Mouse (Mus musculus) thymus, adult 2 months (tissue): ENCODE data around the gene Gzmm. TPM values are rescaled to one million over a fixed set of nuclear protein-coding genes. Genes with fewer than 3 reads are reported as not detected.

Experiments used
- DNase-seq: peaks from one replicate; pipeline ENCODE4 v3.0.0; 2021
- H3K27ac ChIP-seq: fragments of 200-500 bp; 2 replicates; pipeline ENCODE4 v1.5.1; 2012; ENCODE audit warnings: low read length, control low read depth; ENCODE audit not compliant: control insufficient read depth, insufficient read depth
- H3K27me3 ChIP-seq: fragments of 200-500 bp; 2 replicates; pipeline ENCODE4 v1.6.1; 2012; ENCODE audit warnings: mild to moderate bottlenecking, low read length, moderate library complexity, mixed read lengths; ENCODE audit not compliant: control insufficient read depth, insufficient read depth
- H3K36me3 ChIP-seq: fragments of 200-500 bp; 2 replicates; pipeline ENCODE4 v1.6.1; 2012; ENCODE audit warnings: mild to moderate bottlenecking, low read length, moderate library complexity; ENCODE audit not compliant: control insufficient read depth, insufficient read depth
- H3K4me1 ChIP-seq: fragments of 200-500 bp; replicated peaks from 2 replicates; pipeline ENCODE4 v1.6.1; 2012; ENCODE audit warnings: low read length; ENCODE audit not compliant: control insufficient read depth, insufficient read depth
- H3K4me3 ChIP-seq: fragments of 200-500 bp; 2 replicates; pipeline ENCODE4 v1.5.1; 2012; ENCODE audit warnings: mild to moderate bottlenecking, low read length, control low read depth, moderate library complexity; ENCODE audit not compliant: control insufficient read depth, insufficient read depth
- CTCF ChIP-seq: fragments of 200-500 bp; IDR thresholded peaks from 2 replicates; pipeline ENCODE4 v1.5.1; 2012; ENCODE audit warnings: mild to moderate bottlenecking, control low read depth, low read length, moderate library complexity, borderline replicate concordance; ENCODE audit not compliant: control insufficient read depth, poor library complexity, insufficient read depth; ENCODE audit errors: extremely low read depth
- POLR2A ChIP-seq: fragments of 200-500 bp; IDR thresholded peaks from 2 replicates; pipeline ENCODE4 v1.6.1; 2012; ENCODE audit warnings: mild to moderate bottlenecking, low read length, control low read depth, moderate library complexity; ENCODE audit not compliant: control insufficient read depth, poor library complexity, insufficient read depth; ENCODE audit errors: extremely low read depth
- WGBS: fragments of 180-500 bp; shearing (Covaris S2); methylation state at CpG from one replicate; pipeline ENCODE4 v1.1.7; 2018; 5-methylcytosine and 5-hydroxymethylcytosine counted together
- polyA plus RNA-seq: library from polyadenylated mRNA; depleted of rRNA; stranded (reverse); fragments of >200 nt; gene quantifications from 2 replicates; pipeline ENCODE4 v1.2.3, GENCODE M21; 2012; rRNA removed

Gzmm gene
- polyA plus RNA-seq, result 0.57 and 1.2 TPM in 2 replicates

DNA sequence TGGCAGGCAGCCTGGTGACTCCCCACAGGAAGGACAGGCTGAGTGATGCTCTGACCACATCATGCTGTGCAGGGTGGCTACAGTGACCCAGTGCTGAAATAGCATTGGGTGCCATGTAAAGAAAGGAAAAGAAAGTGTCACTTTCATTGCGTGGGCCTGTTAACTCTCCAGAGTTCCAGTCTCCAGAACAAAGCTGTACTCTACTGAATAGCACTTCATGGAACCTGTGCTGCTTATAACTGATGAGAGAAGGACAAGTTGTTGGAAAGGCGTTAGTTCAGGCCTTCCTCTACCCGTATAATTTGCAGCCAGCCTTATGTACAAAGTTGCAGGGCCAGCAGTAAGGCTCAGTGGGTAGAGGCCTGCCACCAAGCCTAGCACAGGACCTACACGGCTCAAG is at the start of gene Gzmm:
Gene Gzmm, plus strand, starts transcription at position 301 of the 400 bp plus-strand sequence.
- DNase-seq, result no peak
- 97% methylated on average over 4 of the region's 4 CpGs for WGBS
- no peak within 1 kb of the TSS for H3K4me3 ChIP-seq

DNA sequence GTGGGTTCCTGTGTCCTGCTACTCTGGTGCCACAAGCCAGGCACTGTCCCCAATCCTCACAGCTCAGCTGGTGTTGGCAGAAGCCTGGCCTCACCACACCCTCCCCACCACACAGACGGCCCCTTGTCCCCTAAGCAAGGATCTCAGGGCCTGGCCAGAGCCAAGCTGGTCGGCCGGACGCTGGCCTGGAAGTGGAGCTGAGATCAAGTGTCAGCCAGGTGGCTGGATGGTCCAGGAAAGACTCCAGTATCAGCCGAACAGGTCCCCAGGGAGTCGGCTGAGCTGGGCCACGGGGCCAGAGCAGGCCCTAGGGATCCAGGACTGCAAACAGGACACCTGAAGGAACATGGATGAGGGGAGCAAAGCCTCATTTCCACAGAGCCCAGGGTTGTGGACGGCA is 43.1 kb upstream of the Gzmm start, which contains the start of gene Odf3l2:
Gene Odf3l2, minus strand, starts transcription at position 28 of the 400 bp plus-strand sequence.
- WGBS, result 91% methylated on average over 8 of the region's 8 CpGs
- Histone ChIP-seq H3K27me3 (no peaks in the 10 kb centered on the region), H3K4me3 (no peak within 1 kb of the TSS), H3K4me1 (no peaks in the 10 kb centered on the region), H3K27ac (no peak within 1 kb of the TSS), H3K36me3 (no peaks in the 10 kb centered on the region)
- TF ChIP-seq CTCF, result no peak
- TF ChIP-seq POLR2A, result no peak
- no peak for DNase-seq

More for the DNA sequence above, at the start of gene Gzmm:
- Histone ChIP-seq H3K36me3 (peaks cover 38% of the 10 kb centered on the region), H3K27ac (no peak within 1 kb of the TSS), H3K27me3 (no peaks in the 10 kb centered on the region), H3K4me1 (0 out of 2 replicates have a peak, but pooled peaks cover 5% of the 10 kb centered on the region)
- no peak for TF ChIP-seq POLR2A
- TF ChIP-seq CTCF, result no peak

DNA sequence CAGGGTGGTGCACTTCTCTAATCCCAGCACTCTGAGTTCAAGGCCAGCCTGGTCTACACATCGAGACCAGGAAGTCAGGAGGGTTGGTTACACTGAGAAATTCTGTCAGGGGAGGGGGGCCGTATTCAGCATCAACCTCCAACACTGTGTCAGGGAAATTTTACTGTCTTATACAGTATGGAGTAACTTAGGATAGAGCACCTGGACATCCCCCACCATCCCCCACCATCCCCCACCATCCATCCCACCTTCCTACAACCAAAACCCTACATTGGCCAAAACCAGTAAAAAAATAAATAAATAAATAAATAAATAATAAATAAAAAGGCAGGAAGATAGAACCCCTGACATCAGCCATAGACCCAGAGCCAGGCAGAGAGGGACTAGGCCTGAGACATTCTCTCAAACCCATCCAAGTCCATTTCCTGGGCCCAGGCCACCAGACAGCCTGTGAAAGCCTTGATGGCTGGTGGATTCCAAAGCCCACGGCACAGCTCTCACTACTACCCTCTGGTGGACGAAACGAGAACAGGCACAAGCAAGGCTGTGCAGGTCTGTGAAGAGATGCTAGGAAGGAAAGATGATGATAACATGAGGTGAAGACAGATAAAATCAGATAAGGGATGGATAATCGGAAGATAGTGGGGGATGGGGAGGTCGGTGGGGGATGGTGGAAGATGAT is 39.6 kb upstream of the Gzmm start:
- peak; percentile 84 for TF ChIP-seq CTCF
- TF ChIP-seq POLR2A, result no peak
- no peak overlapping the region for H3K27ac ChIP-seq
- 27% methylated on average over 7 of the region's 7 CpGs for WGBS
- DNase-seq, result peak; percentile 67
- no peaks in the 10 kb centered on the region for H3K27me3 ChIP-seq
- no peaks in the 10 kb centered on the region for H3K36me3 ChIP-seq
- H3K4me1 ChIP-seq, result no peaks in the 10 kb centered on the region
- H3K4me3 ChIP-seq, result no peak overlapping the region

- DNase-seq, result no peak
Observed at GRCm38 (mm10) chr10:79652789-79653188, 36.0 kb upstream of the Gzmm start.

GRCm38 (mm10) chr10:79654946-79655395 is 33.8 kb upstream of the Gzmm start:
- H3K4me3 ChIP-seq, result no peak overlapping the region
- 80% methylated on average over 1 of the region's 1 CpGs for WGBS
- DNase-seq, result no peak
- no peak overlapping the region for H3K27ac ChIP-seq
- H3K4me1 ChIP-seq, result no peaks in the 10 kb centered on the region
- no peak for TF ChIP-seq CTCF
- no peak for TF ChIP-seq POLR2A
- no peaks in the 10 kb centered on the region for H3K27me3 ChIP-seq
- H3K36me3 ChIP-seq, result no peaks in the 10 kb centered on the region

More at GRCm38 (mm10) chr10:79652789-79653188, 36.0 kb upstream of the Gzmm start:
- TF ChIP-seq CTCF (no peak), POLR2A (no peak)
- H3K4me1 ChIP-seq, result no peaks in the 10 kb centered on the region
- H3K27me3 ChIP-seq, result no peaks in the 10 kb centered on the region
- H3K4me3 ChIP-seq, result no peak overlapping the region
- no peak overlapping the region for H3K27ac ChIP-seq
- no peaks in the 10 kb centered on the region for H3K36me3 ChIP-seq
- 79% methylated on average over 7 of the region's 7 CpGs for WGBS

- no peaks in the 10 kb centered on the region for H3K27me3 ChIP-seq
- H3K36me3 ChIP-seq, result no peaks in the 10 kb centered on the region
- no peaks in the 10 kb centered on the region for H3K4me1 ChIP-seq
- TF ChIP-seq CTCF (0 out of 2 replicates have a peak, but pooled peaks have one; percentile 13), POLR2A (no peak)
- 44% methylated on average over 4 of the region's 4 CpGs for WGBS
- peak; percentile 46 for DNase-seq
- no peak overlapping the region for H3K4me3 ChIP-seq
- no peak overlapping the region for H3K27ac ChIP-seq
Observed at GRCm38 (mm10) chr10:79658829-79659228, 30.0 kb upstream of the Gzmm start.
